Mouse (Mus musculus): Measurements from ENCODE around the gene Aatk. TPM values are rescaled to one million over a fixed set of nuclear protein-coding genes. Genes with fewer than 3 reads are reported as not detected.
A peak's percentile ranks its signal among the peaks of the same experiment; 100 is the strongest.

Aatk gene
- 0.21 and 0.31 TPM in 2 replicates for polyA plus RNA-seq (2015; fragmentation: Nextera tagmentation; extraction: Ambion mirVana)

GRCm38 (mm10) chr11:120046553-120047191 is at the start of gene Aatk:
Gene Aatk, minus strand, starts transcription at chr11:120047167.
- no peak for DNase-seq (ENCODE audit: low spot score)

- DNase-seq (ENCODE audit: low spot score) = peak; percentile 71
Measured at GRCm38 (mm10) chr11:120092817-120093591, 46.0 kb upstream of the Aatk start.

- DNase-seq (ENCODE audit: low spot score) = no peak
Measured at GRCm38 (mm10) chr11:120090661-120091060, 43.7 kb upstream of the Aatk start.

- peak; percentile 98 for DNase-seq (ENCODE audit: low spot score)
Measured at GRCm38 (mm10) chr11:120086702-120087152, 39.8 kb upstream of the Aatk start, which contains the start of gene Cep131. Gene Cep131, minus strand, starts transcription at chr11:120086827.

- DNase-seq (ENCODE audit: low spot score) = no peak
Measured at GRCm38 (mm10) chr11:120085891-120086627, 39.1 kb upstream of the Aatk start.

- DNase-seq (ENCODE audit: low spot score) = no peak
Measured at GRCm38 (mm10) chr11:120080282-120080681, 33.3 kb upstream of the Aatk start.

- no peak for DNase-seq (ENCODE audit: low spot score)
Measured at GRCm38 (mm10) chr11:120076191-120076590, 29.2 kb upstream of the Aatk start.

GRCm38 (mm10) chr11:120072986-120073647 is 26.1 kb upstream of the Aatk start:
- no peak for DNase-seq (ENCODE audit: low spot score)

- DNase-seq (ENCODE audit: low spot score) = no peak
Measured at GRCm38 (mm10) chr11:120071731-120072320, 24.9 kb upstream of the Aatk start.

GRCm38 (mm10) chr11:120071065-120071464 is 24.1 kb upstream of the Aatk start:
- no peak for DNase-seq (ENCODE audit: low spot score)

- no peak for DNase-seq (ENCODE audit: low spot score)
Measured at GRCm38 (mm10) chr11:120070286-120070930, 23.4 kb upstream of the Aatk start.

GRCm38 (mm10) chr11:120069261-120069660 is 22.3 kb upstream of the Aatk start:
- no peak for DNase-seq (ENCODE audit: low spot score)

- no peak for DNase-seq (ENCODE audit: low spot score)
Measured at GRCm38 (mm10) chr11:120067834-120068233, 20.9 kb upstream of the Aatk start.

- DNase-seq (ENCODE audit: low spot score) = peak; percentile 71
Measured at GRCm38 (mm10) chr11:120065291-120065690, 18.3 kb upstream of the Aatk start.

GRCm38 (mm10) chr11:120064668-120065040 is 17.7 kb upstream of the Aatk start:
- no peak for DNase-seq (ENCODE audit: low spot score)

GRCm38 (mm10) chr11:120064006-120064667 is 17.2 kb upstream of the Aatk start:
- no peak for DNase-seq (ENCODE audit: low spot score)

- DNase-seq (ENCODE audit: low spot score) = no peak
Measured at GRCm38 (mm10) chr11:120063326-120063725, 16.4 kb upstream of the Aatk start.

- no peak for DNase-seq (ENCODE audit: low spot score)
Measured at GRCm38 (mm10) chr11:120060634-120061033, 13.7 kb upstream of the Aatk start.

- DNase-seq (ENCODE audit: low spot score) = no peak
Measured at GRCm38 (mm10) chr11:120055953-120056732, 9.2 kb upstream of the Aatk start.

Measured in thymus, postnatal 0 days (tissue).